Mouse (Mus musculus) midbrain, embryonic 13.5 days (tissue): ENCODE measurements around the gene Mef2d. TPM values are rescaled to one million over a fixed set of nuclear protein-coding genes. Genes with fewer than 3 reads are reported as not detected.

Experiments
- ATAC-seq: fragments of 200-750 bp; cut with Nextera tagmentation; 2 replicates; pipeline ENCODE4 v1.8.0; 2017; ENCODE audit warnings: mild to moderate bottlenecking, moderate TSS enrichment, moderate library complexity
- H3K27ac ChIP-seq: fragments of 300-500 bp; sonication (generic); 2 replicates; pipeline ENCODE4 v1.5.1; 2015; ENCODE audit warnings: inconsistent platforms, mild to moderate bottlenecking, moderate library complexity
- H3K27me3 ChIP-seq: fragments of 300-500 bp; sonication (generic); 2 replicates; pipeline ENCODE4 v1.6.1; 2015; ENCODE audit warnings: mild to moderate bottlenecking, inconsistent platforms
- H3K36me3 ChIP-seq: fragments of 300-500 bp; sonication (generic); 2 replicates; pipeline ENCODE4 v1.6.1; 2015; ENCODE audit warnings: mild to moderate bottlenecking, inconsistent platforms
- H3K4me1 ChIP-seq: fragments of 300-500 bp; sonication (generic); replicated peaks from 2 replicates; pipeline ENCODE4 v1.6.1; 2015; ENCODE audit warnings: inconsistent platforms
- H3K4me2 ChIP-seq: fragments of 300-500 bp; sonication (generic); replicated peaks from 2 replicates; pipeline ENCODE4 v1.6.1; 2015; ENCODE audit warnings: moderate library complexity, mild to moderate bottlenecking, inconsistent platforms
- H3K4me3 ChIP-seq: fragments of 300-500 bp; sonication (generic); replicated peaks from 2 replicates; pipeline ENCODE4 v1.5.1; 2015; ENCODE audit warnings: mild to moderate bottlenecking, inconsistent platforms
- H3K9ac ChIP-seq: fragments of 300-500 bp; sonication (generic); replicated peaks from 2 replicates; pipeline ENCODE4 v1.6.1; 2015; ENCODE audit warnings: mild to moderate bottlenecking, inconsistent platforms
- H3K9me3 ChIP-seq: fragments of 300-500 bp; sonication (generic); 2 replicates; pipeline ENCODE4 v1.6.1; 2016; ENCODE audit warnings: mild to moderate bottlenecking, inconsistent platforms
- WGBS: fragments of 180-500 bp; shearing (Covaris S2); methylation state at CpG from one replicate; pipeline ENCODE4 v1.1.7; 2015; 5-methylcytosine and 5-hydroxymethylcytosine counted together
- polyA plus RNA-seq: library from polyadenylated mRNA; unstranded; fragments of >200 nt; fragmentation: Nextera tagmentation; extraction: Ambion mirVana; gene quantifications from 2 replicates; pipeline ENCODE4 v1.2.1, GENCODE M21; 2015

Mef2d gene
- polyA plus RNA-seq, 1 experiment from 2014 or later = 16.9 TPM

- H3K36me3 ChIP-seq = 0 out of 2 replicates have a peak, but pooled peaks cover 3% of the 10 kb centered on the region
- no peaks in the 10 kb centered on the region for H3K9me3 ChIP-seq
- peaks cover 82% of the 10 kb centered on the region for H3K27me3 ChIP-seq
- H3K4me1 ChIP-seq = peaks cover 91% of the 10 kb centered on the region
- H3K27ac ChIP-seq = peak overlapping the region; percentile 98
- peak overlapping the region; percentile 55 for H3K4me3 ChIP-seq
- WGBS = 1% methylated on average over 14 of the region's 14 CpGs
- peak; percentile 53 for ATAC-seq
- peak overlapping the region; percentile 86 for H3K9ac ChIP-seq
- H3K4me2 ChIP-seq = peak overlapping the region; percentile 74
Measured at GRCm38 (mm10) chr3:88206901-88207371, 64.8 kb downstream of the Mef2d start.

GRCm38 (mm10) chr3:88207451-88208100, 65.4 kb downstream of the Mef2d start:
- ATAC-seq = peak; percentile 34
- H3K4me1 ChIP-seq = peaks cover 91% of the 10 kb centered on the region
- H3K9ac ChIP-seq = peak overlapping the region; percentile 86
- peak overlapping the region; percentile 98 for H3K27ac ChIP-seq
- H3K36me3 ChIP-seq = 0 out of 2 replicates have a peak, but pooled peaks cover 4% of the 10 kb centered on the region
- H3K4me3 ChIP-seq = peak overlapping the region; percentile 55
- H3K9me3 ChIP-seq = no peaks in the 10 kb centered on the region
- peak overlapping the region; percentile 74 for H3K4me2 ChIP-seq
- peaks cover 82% of the 10 kb centered on the region for H3K27me3 ChIP-seq
- under 1% methylated on average over 15 of the region's 15 CpGs for WGBS

- Histone ChIP-seq H3K4me3 (peak overlapping the region; percentile 55), H3K27ac (peak overlapping the region; percentile 98), H3K9me3 (no peaks in the 10 kb centered on the region), H3K27me3 (peaks cover 82% of the 10 kb centered on the region), H3K36me3 (0 out of 2 replicates have a peak, but pooled peaks cover 4% of the 10 kb centered on the region), H3K4me2 (peak overlapping the region; percentile 74), H3K9ac (peak overlapping the region; percentile 86), H3K4me1 (peaks cover 89% of the 10 kb centered on the region)
- ATAC-seq = no peak
- 2% methylated on average over 3 of the region's 3 CpGs for WGBS
Measured at GRCm38 (mm10) chr3:88208226-88208720, 66.1 kb downstream of the Mef2d start.

GRCm38 (mm10) chr3:88209306-88209705, 67.1 kb downstream of the Mef2d start:
- Histone ChIP-seq H3K36me3 (0 out of 2 replicates have a peak, but pooled peaks cover 4% of the 10 kb centered on the region), H3K9ac (peak overlapping the region; percentile 86), H3K9me3 (no peaks in the 10 kb centered on the region), H3K4me1 (peaks cover 88% of the 10 kb centered on the region), H3K4me2 (peak overlapping the region; percentile 74), H3K27me3 (peaks cover 82% of the 10 kb centered on the region), H3K4me3 (peak overlapping the region; percentile 55), H3K27ac (peak overlapping the region; percentile 98)
- 0% methylated on average over 6 of the region's 6 CpGs for WGBS
- ATAC-seq = no peak

- 11% methylated on average over 2 of the region's 2 CpGs for WGBS
- Histone ChIP-seq H3K27me3 (peaks cover 86% of the 10 kb centered on the region), H3K36me3 (0 out of 2 replicates have a peak, but pooled peaks cover 4% of the 10 kb centered on the region), H3K9me3 (no peaks in the 10 kb centered on the region), H3K27ac (peak overlapping the region; percentile 98), H3K4me1 (peaks cover 88% of the 10 kb centered on the region), H3K4me3 (peak overlapping the region; percentile 55), H3K4me2 (peak overlapping the region; percentile 74), H3K9ac (peak overlapping the region; percentile 86)
- no peak for ATAC-seq
Measured at GRCm38 (mm10) chr3:88210121-88210520, 67.9 kb downstream of the Mef2d start.

GRCm38 (mm10) chr3:88210918-88211317, 68.7 kb downstream of the Mef2d start:
- Histone ChIP-seq H3K4me2 (peak overlapping the region; percentile 74), H3K9me3 (no peaks in the 10 kb centered on the region), H3K27ac (peak overlapping the region; percentile 98), H3K9ac (peak overlapping the region; percentile 86), H3K4me3 (peak overlapping the region; percentile 55), H3K36me3 (0 out of 2 replicates have a peak, but pooled peaks cover 9% of the 10 kb centered on the region), H3K27me3 (peaks cover 87% of the 10 kb centered on the region), H3K4me1 (peaks cover 88% of the 10 kb centered on the region)
- 12% methylated on average over 2 of the region's 2 CpGs for WGBS
- no peak for ATAC-seq

- peak overlapping the region; percentile 98 for H3K27ac ChIP-seq
- peak overlapping the region; percentile 86 for H3K9ac ChIP-seq
- H3K36me3 ChIP-seq = 0 out of 2 replicates have a peak, but pooled peaks cover 14% of the 10 kb centered on the region
- 15% methylated on average over 1 of the region's 1 CpGs for WGBS
- peak overlapping the region; percentile 55 for H3K4me3 ChIP-seq
- no peak for ATAC-seq
- H3K4me2 ChIP-seq = peak overlapping the region; percentile 74
- no peaks in the 10 kb centered on the region for H3K9me3 ChIP-seq
- H3K4me1 ChIP-seq = peaks cover 88% of the 10 kb centered on the region
- peaks cover 91% of the 10 kb centered on the region for H3K27me3 ChIP-seq
Measured at GRCm38 (mm10) chr3:88212356-88212755, 70.2 kb downstream of the Mef2d start.

GRCm38 (mm10) chr3:88213019-88213418, 70.8 kb downstream of the Mef2d start:
- WGBS = 8% methylated on average over 2 of the region's 2 CpGs
- peak overlapping the region; percentile 85 for H3K27ac ChIP-seq
- peaks cover 86% of the 10 kb centered on the region for H3K4me1 ChIP-seq
- ATAC-seq = no peak
- peak overlapping the region; percentile 65 for H3K9ac ChIP-seq
- H3K4me3 ChIP-seq = peak overlapping the region; percentile 67
- H3K4me2 ChIP-seq = peak overlapping the region; percentile 74
- H3K9me3 ChIP-seq = no peaks in the 10 kb centered on the region
- 0 out of 2 replicates have a peak, but pooled peaks cover 14% of the 10 kb centered on the region for H3K36me3 ChIP-seq
- peaks cover 93% of the 10 kb centered on the region for H3K27me3 ChIP-seq

- 4% methylated on average over 42 of the region's 42 CpGs for WGBS
- peak; percentile 86 for ATAC-seq
- Histone ChIP-seq H3K36me3 (0 out of 2 replicates have a peak, but pooled peaks cover 19% of the 10 kb centered on the region), H3K9me3 (no peaks in the 10 kb centered on the region), H3K4me3 (peak overlapping the region; percentile 67), H3K27me3 (peaks cover 93% of the 10 kb centered on the region), H3K9ac (peak overlapping the region; percentile 96), H3K4me1 (peaks cover 88% of the 10 kb centered on the region), H3K4me2 (peak overlapping the region; percentile 74), H3K27ac (peak overlapping the region; percentile 96)
Measured at GRCm38 (mm10) chr3:88214197-88214938, 72.2 kb downstream of the Mef2d start.

GRCm38 (mm10) chr3:88214971-88215552, 72.9 kb downstream of the Mef2d start:
- peak overlapping the region; percentile 74 for H3K4me2 ChIP-seq
- 0 out of 2 replicates have a peak, but pooled peaks cover 19% of the 10 kb centered on the region for H3K36me3 ChIP-seq
- H3K27ac ChIP-seq = peak overlapping the region; percentile 96
- peak overlapping the region; percentile 96 for H3K9ac ChIP-seq
- H3K4me3 ChIP-seq = peak overlapping the region; percentile 67
- H3K4me1 ChIP-seq = peaks cover 88% of the 10 kb centered on the region
- H3K9me3 ChIP-seq = no peaks in the 10 kb centered on the region
- peak; percentile 14; the same call in 1 of the 2 replicates for ATAC-seq
- WGBS = 1% methylated on average over 48 of the region's 48 CpGs
- peaks cover 93% of the 10 kb centered on the region for H3K27me3 ChIP-seq

- peaks cover 88% of the 10 kb centered on the region for H3K4me1 ChIP-seq
- H3K27me3 ChIP-seq = peaks cover 93% of the 10 kb centered on the region
- H3K36me3 ChIP-seq = peaks cover 22% of the 10 kb centered on the region
- peak overlapping the region; percentile 96 for H3K27ac ChIP-seq
- H3K4me3 ChIP-seq = peak overlapping the region; percentile 67
- ATAC-seq = no peak
- 3% methylated on average over 23 of the region's 23 CpGs for WGBS
- peak overlapping the region; percentile 74 for H3K4me2 ChIP-seq
- no peaks in the 10 kb centered on the region for H3K9me3 ChIP-seq
- peak overlapping the region; percentile 96 for H3K9ac ChIP-seq
Measured at GRCm38 (mm10) chr3:88215553-88216004, 73.4 kb downstream of the Mef2d start.
